Mouse (Mus musculus) left cerebral cortex, adult 2 months (tissue): ENCODE measurements around the gene Sik2. TPM values are rescaled to one million over a fixed set of nuclear protein-coding genes. Genes with fewer than 3 reads are reported as not detected.

ENCODE experiments used
- DNase-seq, 2 experiments: peaks; one replicate each; pipeline ENCODE4 v3.0.0; 2021 to 2022; ENCODE audit warnings: low spot score in 2 of 2, mixed read lengths in 1 of 2; ENCODE audit errors: extremely low spot score in 1 of 2
- H3K27ac ChIP-seq: fragments of 200-600 bp; 2 replicates; pipeline ENCODE4 v1.8.1; 2022
- H3K4me3 ChIP-seq: fragments of 200-600 bp; 2 replicates; pipeline ENCODE4 v1.8.1; 2022
- CTCF ChIP-seq: fragments of 200-600 bp; IDR thresholded peaks from 2 replicates; pipeline ENCODE4 v1.8.1; 2022; ENCODE audit warnings: antibody characterized with exemption, mild to moderate bottlenecking, moderate library complexity
- intact Hi-C: fragments of 180-260 bp; cut with DNase I; formaldehyde crosslinking; loops from one replicate; pipeline ENCODE4 v1.15.1; 2025
- total RNA-seq, 2 experiments: library from RNA; stranded (reverse); gene quantifications; 2 replicates each; pipeline ENCODE4 v1.2.3; 2021

The Sik2 gene
- total RNA-seq, 2 experiments from 2014 or later: 57.5 to 84.4 TPM

GRCm38 (mm10) chr9:50941804-50942401, 67.0 kb downstream of the Sik2 start:
- no peak overlapping the region for H3K4me3 ChIP-seq
- no peak for DNase-seq
- no peak for TF ChIP-seq CTCF
- intact Hi-C loops: no loop called here
- H3K27ac ChIP-seq: no peak overlapping the region

DNA sequence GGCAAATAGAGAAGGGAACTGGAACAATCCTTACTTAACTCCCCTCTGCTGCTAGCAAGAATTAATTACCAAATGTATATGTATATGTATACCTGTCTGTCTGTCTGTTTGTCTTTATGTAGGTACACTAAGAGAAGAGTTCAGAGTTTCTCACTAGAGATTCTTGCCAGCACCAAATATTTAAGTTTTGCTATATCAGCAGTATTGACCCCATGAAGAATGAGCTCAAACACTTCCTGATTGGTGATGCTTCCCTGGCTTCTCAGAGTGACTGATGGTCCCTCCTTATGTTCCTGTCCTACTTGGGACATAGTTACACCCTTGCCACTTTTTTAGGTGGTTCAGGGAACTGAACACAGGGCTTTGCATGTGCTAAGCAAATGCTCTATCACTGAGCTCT, 78.9 kb downstream of the Sik2 start:
- DNase-seq: no peak
- no peak for TF ChIP-seq CTCF
- intact Hi-C loops: no loop called here
- Histone ChIP-seq H3K4me3 (no peak overlapping the region), H3K27ac (no peak overlapping the region)

DNA sequence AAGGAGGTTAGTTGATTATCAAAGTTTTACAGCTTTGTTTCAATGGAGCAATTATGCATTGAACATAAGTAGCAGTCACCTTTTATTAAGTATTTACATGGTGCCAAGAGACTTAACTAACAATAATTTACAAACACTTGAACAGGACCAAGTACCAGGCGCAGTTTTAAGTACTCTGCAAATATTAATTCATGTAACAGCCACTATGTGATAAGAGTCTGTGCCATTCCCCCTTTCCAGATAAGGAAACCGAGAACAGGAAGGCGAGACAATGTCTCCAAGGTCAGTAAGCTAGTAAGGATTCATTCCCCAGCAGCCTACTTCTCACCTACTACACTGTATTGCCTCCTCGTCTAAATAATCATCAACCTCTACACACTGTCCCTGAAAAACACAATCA, 83.1 kb downstream of the Sik2 start:
- H3K27ac ChIP-seq: no peak overlapping the region
- no peak for DNase-seq
- intact Hi-C loops: no loop called here
- no peak overlapping the region for H3K4me3 ChIP-seq
- TF ChIP-seq CTCF: no peak

DNA sequence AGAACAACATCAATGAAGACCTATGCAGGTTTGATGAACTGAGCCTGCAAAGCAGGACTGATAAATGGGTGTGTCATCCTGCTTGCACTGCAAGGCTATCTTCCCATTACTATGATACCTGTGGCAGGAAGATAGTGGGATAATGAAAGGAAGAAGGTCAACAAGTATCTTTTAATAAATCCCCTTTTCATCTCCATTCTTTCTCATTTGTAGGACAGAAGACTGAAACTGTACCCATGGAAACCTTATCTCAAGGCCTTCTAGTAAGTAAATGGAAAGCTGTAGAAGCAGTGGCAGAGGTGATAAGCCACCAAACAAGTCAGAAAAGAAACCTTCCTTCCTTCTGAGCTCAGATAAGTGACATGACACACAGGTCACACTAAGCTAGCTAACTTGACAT, 84.4 kb downstream of the Sik2 start:
- intact Hi-C loops: no loop called here
- Histone ChIP-seq H3K27ac (no peak overlapping the region), H3K4me3 (no peak overlapping the region)
- no peak for DNase-seq
- no peak for TF ChIP-seq CTCF

- DNase-seq: no peak
- no peak overlapping the region for H3K27ac ChIP-seq
- no peak for TF ChIP-seq CTCF
- no peak overlapping the region for H3K4me3 ChIP-seq
- intact Hi-C loops: no loop called here
Observed at GRCm38 (mm10) chr9:50922363-50923153, 86.3 kb downstream of the Sik2 start.

- TF ChIP-seq CTCF: no peak
- intact Hi-C loops: no loop called here
- Histone ChIP-seq H3K4me3 (no peak overlapping the region), H3K27ac (no peak overlapping the region)
- DNase-seq: no peak
Observed at GRCm38 (mm10) chr9:50920933-50921895, 87.7 kb downstream of the Sik2 start.

DNA sequence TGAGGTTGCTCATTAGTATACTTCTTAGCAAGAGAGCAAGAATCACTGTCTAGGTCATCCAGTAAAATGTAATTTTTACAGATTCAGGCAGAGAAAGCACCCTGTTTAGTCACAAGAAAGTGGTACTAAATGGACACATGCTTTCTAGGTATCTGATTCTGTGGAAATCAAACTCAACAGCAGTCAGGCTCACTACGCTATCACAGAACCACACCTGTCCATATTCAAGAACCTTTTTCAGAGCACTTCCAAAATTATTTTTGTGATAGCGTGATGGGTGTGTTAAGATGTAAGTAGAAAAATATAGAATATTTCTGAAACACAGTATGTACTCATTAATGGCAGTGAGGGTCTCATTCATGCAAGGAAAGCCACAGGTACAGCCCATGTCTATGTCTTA, 89.3 kb downstream of the Sik2 start:
- no peak for TF ChIP-seq CTCF
- Histone ChIP-seq H3K27ac (no peak overlapping the region), H3K4me3 (no peak overlapping the region)
- DNase-seq: no peak
- intact Hi-C loops: no loop called here

- Histone ChIP-seq H3K4me3 (no peak overlapping the region), H3K27ac (no peak overlapping the region)
- no peak for TF ChIP-seq CTCF
- DNase-seq: no peak
- intact Hi-C loops: no loop called here
Observed at GRCm38 (mm10) chr9:50918131-50918530, 90.7 kb downstream of the Sik2 start.

GRCm38 (mm10) chr9:50911861-50912515, 96.9 kb downstream of the Sik2 start:
- Histone ChIP-seq H3K4me3 (no peak overlapping the region), H3K27ac (no peak overlapping the region)
- DNase-seq: no peak
- intact Hi-C loops: loop anchor here (5.0 kb wide), 1 partner anchor 95 kb away; the partner anchor contains the start of gene Sik2
- TF ChIP-seq CTCF: no peak

- no peak for DNase-seq
- H3K27ac ChIP-seq: no peak overlapping the region
- H3K4me3 ChIP-seq: no peak overlapping the region
- intact Hi-C loops: no loop called here
- TF ChIP-seq CTCF: no peak
Observed at GRCm38 (mm10) chr9:50905321-50905720, 103.6 kb downstream of the Sik2 start.

- no peak overlapping the region for H3K4me3 ChIP-seq
- intact Hi-C loops: no loop called here
- no peak for DNase-seq
- TF ChIP-seq CTCF: no peak
- H3K27ac ChIP-seq: no peak overlapping the region
Observed at GRCm38 (mm10) chr9:50904196-50904847, 104.6 kb downstream of the Sik2 start.
